Mouse (Mus musculus): ENCODE results near the gene Tcf12. TPM values are rescaled to one million over a fixed set of nuclear protein-coding genes. Genes with fewer than 3 reads are reported as not detected.

Tcf12 gene
- total RNA-seq, 2 experiments from 2014 or later: 77.3 to 81.9 TPM

DNA sequence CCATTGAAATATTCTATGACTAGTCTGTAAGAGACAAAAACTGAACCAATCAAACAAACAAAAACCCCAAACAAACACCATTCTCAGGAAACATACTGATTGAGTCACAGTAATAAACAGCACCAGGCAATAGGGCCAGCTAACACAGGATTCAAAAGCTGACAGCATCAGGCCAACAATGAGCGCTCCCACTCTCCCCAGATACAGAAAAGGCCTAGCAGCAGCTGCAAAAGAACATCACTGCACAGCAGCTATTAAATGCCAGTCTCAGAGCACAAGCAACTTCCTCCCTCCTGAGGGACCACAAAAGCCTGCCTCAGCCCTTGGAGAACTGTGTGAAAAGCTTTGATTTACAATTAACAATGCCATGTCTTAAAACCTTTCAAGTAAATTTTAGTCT, 214.3 kb downstream of the Tcf12 start:
- DNase-seq: peak; percentile 24

DNA sequence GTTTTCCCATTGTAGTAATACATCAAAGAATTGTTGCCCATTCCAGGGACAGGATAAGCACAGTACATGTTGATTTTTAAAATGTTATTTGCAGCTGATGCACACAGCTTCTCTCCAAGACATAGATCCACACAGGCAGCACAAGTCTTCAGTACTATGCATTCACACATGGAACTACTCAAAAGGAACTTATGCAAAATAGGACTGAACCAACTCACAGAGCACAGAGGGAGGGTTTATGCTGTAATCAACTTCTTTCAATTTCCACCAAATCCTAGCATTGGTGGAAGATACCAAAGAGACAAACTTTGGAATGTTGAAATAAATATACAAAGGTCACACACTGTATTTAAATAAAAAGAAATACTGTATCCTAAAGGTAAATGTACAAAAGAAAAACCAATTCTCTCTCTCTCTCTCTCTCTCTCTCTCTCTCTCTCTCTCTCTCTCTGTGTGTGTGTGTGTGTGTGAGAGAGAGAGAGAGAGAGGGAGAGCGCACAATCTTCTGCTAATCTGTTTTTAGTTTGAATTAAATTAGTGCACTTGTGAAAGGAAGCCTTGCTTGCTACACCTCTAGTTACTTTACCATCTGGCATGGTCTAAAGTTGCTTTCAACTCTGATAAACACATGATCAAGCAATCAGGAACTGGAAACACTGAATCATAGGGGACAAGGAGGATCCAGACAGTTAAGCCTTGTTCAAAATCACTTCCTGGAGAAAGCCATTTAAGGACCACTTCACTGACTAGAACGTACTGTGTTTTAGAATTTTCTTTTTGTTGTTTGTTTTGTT, 215.5 kb downstream of the Tcf12 start:
- DNase-seq: peak; percentile 7

DNA sequence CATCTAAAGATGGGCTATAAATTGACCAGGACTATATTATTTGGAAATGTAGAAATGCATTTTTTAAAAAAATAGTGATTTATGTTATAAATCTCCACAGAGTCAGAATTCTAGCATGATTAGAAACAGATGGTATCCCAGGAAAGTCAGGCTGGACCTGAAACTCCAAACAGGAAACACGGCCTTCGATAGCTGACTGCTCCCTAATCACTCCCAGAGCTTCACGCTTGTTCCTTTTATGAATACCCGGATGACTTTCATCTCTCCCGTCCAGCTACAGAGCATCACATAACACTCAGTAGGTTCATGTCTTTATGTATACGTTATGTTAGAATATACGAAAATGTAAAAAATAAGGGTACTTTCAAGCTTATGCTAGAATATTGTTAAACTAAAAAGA, 216.4 kb downstream of the Tcf12 start:
- DNase-seq: no peak

DNA sequence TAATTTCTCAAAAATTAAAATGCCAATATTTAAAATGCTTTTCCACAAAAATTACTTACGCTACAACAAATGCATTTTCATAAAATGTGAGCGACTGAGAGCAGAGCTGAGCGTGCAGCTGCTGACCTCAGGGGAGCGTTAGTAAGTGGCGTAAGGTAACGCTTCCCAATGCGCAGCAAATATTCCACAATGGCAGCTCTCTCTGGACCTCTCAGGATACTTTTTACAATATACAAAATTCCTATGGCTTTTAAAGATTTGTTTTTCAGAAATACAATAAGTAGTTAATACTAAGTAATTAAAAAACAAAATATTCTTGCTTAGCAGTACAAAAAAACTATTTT, 216.8 kb downstream of the Tcf12 start:
- no peak for DNase-seq

DNA sequence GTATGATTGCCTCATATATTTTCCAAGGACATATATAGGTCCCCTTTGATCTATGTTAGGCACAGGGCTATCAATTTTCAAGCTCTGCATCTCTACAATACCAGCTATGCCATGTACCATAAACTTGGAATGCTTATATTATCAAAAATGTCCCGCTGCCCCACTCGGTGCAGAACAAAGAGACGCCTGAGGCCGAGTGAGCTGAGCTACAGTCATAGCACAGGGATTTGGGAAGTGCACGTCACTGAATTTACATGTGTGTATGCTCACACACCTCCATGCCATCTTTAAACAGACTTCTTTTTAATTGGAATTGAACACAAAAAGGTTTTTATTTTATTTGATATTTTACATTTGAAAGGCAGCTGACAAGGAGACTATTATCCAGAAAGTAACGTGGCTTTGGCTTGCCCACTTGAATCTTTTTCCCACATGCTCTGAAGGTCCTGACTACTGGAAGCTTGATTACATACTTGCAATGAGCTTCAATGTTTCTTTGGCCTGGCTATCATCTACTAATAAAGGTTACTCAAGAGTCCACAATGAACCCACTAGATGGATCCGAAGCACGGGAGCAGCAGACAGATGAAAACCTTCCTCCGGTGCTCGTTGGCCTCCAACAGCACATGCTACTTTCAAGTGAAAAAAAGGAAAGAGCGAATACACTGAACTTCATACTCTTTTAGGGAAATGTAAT, 217.3 kb downstream of the Tcf12 start:
- DNase-seq: no peak

DNA sequence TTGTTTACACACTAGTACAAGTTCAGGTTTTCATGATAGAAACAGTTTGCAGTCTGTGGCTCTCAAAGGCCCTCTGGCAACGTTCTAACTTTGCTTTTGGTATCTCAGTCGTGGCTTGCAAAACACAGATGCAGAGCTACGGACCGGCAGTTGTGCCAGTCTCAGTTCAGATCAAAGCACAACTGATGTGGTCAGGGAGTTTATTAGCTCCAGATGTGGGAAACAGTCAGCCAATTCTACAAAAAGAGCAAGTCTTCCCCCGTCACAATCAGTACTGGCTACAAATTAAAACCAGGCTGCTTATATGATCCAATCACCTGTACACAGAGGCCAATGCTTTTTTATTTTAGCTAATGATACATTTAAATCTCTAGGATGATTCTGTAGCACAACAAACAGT, 223.2 kb downstream of the Tcf12 start:
- no peak for DNase-seq

DNA sequence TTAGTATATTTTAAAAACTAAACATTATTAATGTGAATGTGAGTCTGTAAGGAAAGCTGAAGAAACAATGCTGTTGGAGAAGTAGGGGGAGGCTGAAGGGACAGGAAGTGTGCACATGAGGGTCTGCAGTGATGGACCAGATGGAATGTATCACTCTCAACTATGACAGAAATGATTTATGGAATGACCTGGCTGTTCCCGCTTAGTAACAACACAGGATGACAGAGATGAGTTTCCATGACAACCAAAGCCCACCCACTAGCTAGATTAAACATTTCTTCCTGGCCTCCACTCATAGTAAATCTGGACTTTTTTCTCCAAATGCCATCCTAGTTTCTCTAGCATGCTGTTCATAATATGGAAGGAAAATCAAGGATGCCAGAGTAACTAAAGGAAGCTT, 231.0 kb downstream of the Tcf12 start:
- peak; percentile 10 for DNase-seq

DNA sequence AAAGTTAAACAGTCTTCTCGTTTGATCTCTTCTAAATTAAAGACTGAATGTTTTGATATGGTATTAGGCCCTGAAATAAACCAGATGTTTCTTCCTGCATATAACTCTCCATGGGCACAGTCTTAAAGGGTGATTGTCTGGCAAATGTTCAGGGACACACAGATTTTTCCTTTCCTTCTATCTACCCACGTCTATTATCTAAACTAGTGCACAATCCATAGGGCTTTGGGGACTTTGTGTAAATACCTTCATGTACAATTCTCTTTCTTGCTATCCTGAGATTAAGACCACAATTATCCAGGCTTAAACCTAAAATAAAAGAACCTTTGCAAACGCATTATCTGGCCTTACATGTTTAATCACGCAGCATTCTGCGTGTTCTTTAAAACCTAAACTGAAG, 231.7 kb downstream of the Tcf12 start:
- DNase-seq: no peak

DNA sequence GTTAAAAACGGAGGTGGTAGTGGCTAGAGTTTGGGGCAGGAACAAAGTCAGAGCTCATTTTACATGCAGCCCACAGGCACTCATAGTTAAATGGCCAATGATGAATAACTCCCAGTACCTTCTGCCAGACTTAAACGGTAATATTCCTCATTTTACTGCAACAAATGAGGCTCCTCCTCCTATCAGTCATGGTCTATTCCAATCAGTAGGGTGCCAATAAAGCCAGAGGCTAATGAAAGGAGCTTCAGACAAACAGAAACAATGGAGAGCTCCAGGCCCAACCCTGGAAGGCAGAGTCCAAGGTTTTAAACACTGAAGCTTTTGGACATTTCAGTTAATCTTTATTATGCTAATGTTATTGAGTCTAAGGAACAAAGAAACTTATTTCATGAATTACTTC, 232.3 kb downstream of the Tcf12 start:
- DNase-seq: no peak

DNA sequence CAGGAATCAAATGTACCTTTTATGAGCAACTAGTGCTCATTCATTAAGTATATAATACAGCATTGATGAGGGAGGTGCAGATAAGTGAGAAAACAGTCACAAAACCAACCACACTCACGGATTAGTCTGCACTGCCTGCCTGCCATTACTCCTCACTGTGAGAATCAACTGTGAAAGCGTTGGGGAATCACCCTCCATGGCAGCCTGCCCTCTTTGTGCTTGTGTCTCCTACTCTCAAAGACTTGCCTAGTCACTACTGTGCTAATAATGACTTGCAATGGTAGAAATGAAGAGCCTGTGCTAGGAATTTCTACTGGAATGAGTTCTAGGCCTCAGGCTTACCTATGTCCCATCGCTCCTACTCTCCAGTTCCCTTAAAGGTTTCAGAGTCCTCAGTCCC, 233.8 kb downstream of the Tcf12 start:
- no peak for DNase-seq

DNA sequence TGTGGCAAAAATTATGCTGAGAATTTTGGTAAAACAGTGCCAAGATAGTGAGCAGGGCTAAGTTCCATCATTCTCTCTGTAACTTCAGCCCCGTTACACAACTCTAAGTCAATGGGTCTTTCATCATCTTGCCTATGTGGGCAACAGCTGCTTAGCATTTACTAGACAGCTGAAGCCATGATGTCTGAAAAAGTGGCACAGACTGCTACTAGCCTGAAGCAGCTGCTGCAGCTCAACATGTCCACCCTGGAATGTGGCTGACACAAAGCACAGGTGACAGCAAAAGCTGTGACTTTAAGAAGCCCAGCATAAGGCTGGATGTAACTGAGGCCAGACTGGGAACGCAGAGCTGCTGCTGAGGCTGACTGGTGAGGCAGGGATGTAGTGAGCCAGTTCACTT, 236.9 kb downstream of the Tcf12 start:
- no peak for DNase-seq

DNA sequence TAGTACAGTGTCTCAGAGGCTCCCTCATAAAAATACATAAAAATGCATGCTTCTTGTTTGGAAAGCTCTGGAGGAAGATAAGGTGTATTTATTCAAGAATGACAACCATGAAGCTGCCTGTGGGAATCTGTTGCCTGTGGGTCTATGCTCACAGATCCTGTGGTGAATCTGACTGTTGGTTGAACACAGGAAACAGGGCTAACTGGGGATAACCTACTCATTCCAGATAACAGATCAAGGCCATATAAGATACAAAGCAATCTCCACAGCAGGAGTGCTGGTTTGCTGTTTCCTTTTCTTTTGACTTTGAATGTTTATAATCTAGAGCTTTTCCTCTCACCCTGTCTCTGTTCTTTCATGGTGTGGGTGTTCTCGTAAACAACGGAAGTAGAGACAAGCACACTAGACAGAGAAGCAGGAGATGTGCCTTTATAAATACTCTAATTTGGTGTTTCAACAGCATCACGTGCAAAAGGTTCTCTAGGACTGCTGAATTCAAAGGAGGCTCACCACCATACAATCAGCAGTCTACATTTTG, 237.6 kb downstream of the Tcf12 start:
- no peak for DNase-seq

DNA sequence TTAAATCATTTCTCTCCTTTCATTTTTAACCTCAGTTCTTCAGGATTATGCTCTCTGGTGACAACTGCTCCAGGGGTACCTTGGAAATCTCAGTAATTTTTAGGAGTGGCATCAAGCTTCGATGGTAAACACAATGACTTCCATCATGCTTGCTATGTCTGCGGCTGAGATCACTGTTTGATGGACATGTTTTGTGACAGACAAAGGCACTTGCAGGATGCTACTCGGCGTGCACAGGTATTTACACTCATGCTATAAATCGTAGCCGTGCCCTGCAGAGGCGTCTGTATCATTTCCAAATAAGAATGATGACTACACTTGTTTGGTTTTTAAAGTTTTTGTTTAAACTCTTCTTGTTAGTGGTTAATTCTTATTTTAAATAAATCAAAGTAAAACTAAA, 248.3 kb downstream of the Tcf12 start:
- DNase-seq: no peak

DNA sequence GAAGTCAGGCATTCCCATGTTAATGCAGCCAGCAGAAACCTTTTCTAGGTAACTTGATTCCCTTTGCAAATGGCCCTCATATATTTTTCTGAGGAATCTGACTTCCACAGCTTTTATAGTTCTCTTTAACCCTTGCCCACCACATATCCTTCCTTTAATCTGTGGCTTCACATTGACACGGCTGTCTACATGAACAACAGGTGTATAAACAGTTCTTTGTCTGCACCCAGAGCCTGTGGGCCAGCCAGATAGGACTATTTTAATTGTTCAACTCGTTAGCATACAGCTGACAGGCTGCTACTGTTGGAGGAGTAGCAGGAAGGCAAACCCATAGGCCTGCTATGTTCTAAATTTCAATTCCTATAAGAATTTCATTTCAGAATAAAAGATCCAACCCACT, 250.0 kb downstream of the Tcf12 start:
- no peak for DNase-seq

DNA sequence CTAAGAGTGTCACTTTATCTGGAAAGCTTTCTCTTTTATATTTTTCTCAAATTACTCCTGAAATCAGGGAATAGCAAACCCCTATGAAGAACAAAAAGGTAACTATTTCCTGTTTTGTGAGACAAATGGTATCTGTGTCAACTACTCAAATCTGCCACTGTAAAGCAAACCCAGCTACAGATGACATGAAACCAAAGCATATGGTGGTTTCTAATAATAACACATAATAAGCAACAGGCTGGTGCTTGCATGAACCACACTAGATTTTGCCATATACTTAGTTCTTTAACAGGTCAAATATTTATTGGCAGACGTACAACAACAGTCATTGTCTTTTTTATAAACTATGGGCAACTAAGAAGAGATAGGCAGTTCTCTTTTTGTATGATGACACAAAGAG, 253.7 kb downstream of the Tcf12 start:
- no peak for DNase-seq

DNA sequence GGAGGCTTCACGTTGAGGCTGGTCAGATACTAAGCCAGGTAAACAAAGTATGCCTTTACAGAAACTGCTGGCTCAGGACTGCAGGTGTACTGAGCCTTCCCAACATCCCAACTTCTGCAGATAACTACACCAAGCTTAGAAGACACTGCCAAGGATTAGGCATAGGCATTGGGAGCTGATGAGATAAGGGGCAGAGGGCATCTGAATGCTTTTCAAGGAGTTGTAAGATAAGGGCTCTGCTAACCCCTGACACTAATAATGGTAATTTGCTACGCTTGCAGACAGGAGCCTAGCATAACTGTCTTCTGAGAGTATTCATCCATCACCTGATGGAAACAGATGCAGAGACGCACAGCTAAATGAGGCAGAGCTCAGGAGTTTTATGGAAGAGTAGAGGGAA, 257.8 kb downstream of the Tcf12 start:
- no peak for DNase-seq

DNA sequence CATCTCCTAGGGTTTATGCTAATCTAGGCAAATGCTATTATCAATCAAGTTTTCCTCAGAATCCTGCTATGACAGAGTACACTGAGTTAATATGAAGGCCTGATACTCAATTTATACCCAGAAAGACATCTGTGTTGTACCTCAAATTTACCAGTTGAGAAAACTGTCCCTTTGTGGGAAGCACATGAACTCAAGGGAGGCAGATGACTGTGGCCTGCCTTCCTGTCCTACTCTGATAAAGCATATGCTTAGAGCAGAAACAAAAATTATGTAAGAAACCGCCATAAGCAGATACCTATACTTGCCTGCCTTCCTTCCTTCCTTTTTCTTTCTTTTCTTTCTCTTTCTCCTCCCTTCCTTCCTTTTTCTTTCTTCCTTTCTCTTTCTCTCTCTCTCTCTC, 261.4 kb downstream of the Tcf12 start:
- no peak for DNase-seq

DNA sequence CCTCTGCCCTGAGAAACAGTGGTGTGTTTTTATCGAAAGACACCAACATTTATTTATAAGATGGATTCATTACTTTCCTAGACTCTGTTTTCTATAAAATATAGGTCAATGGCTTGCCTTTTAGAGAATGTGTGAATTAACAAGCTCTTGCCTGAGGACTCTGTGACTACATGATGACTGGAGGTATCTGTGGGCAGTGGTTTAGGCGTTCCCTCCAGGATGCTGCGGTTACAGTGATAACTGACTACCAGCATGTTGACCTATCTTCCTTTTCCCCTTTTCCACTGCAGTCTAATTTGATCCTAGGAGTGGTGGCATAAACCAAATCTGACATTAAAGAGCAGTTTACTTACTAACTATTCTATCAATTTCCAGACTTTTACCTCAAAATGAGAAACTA, 263.3 kb downstream of the Tcf12 start:
- no peak for DNase-seq

DNA sequence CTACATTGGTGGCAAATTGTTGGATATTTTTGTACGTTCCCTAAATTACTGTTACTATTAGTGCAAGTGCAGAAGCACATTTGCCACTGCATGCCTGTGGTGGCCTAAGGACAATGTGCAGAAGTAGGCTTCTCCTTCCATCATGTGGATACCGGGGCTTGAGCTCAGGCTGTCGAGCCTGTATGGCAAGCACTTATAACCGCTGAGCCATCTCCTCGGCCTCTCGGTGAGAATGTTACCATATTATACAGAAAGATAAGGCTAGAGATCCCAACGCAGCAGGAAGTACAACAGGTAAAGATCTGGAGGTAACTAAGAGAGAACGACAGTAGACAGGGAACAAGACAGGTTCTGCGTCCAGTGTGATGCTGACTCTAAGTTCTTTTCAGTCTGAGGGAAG, 263.8 kb downstream of the Tcf12 start:
- DNase-seq: no peak

DNA sequence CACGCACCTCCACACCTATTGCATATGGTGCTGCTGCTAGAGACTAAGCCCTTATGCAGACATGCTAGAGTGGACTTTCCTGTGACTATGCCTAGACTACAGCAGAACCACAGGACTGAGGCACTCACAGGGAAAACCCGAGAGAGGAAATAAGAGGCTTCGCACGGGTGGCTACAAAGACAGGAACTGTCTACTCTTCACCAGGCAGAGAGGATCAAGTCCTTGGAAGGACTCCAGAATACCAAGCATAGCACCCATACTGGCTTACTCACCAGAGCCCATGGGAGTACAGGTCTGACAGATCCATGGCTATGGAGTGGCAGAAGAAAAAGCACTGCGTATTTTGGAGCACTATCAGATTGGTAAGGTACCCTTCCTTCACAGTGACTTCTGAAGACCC, 269.8 kb downstream of the Tcf12 start:
- DNase-seq: no peak

DNA sequence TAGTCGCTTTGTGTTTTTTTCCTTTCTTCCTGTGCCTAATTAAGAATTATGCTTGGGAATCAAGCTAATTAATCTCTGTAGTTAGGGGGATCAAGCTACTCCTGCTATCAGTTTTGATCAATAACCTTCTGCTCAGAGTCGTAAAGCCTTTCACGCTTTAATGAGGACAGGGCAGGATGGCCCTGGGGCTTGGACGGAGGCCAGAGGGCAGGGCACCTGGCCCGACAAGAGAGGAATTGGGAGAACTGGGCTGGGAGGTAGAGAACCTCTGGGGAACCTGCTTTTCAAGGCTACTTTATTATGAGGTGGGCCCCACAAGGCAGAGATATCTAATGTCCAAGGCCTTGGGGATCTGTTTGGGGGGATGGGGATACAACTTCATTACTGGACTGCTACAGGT, 274.3 kb downstream of the Tcf12 start:
- no peak for DNase-seq

DNA sequence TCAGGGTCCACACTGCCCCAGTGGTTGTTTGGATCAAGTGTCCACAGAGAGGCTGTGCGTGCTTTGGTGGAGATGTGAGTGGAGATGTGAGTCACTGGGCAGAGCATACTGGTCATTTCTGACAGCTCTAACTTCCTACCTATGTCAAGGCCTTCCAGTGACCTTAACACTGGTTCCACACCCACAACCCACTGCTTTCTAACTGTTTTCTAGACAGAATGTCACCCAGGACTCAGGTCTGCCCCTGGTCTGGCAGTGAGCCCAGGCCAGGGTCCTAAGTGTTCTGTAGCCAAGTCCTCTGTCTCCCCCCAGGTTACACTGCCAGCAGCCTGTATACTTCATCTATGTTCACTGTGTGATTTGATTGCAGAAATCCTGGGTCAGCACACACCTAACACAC, 275.3 kb downstream of the Tcf12 start:
- no peak for DNase-seq

DNA sequence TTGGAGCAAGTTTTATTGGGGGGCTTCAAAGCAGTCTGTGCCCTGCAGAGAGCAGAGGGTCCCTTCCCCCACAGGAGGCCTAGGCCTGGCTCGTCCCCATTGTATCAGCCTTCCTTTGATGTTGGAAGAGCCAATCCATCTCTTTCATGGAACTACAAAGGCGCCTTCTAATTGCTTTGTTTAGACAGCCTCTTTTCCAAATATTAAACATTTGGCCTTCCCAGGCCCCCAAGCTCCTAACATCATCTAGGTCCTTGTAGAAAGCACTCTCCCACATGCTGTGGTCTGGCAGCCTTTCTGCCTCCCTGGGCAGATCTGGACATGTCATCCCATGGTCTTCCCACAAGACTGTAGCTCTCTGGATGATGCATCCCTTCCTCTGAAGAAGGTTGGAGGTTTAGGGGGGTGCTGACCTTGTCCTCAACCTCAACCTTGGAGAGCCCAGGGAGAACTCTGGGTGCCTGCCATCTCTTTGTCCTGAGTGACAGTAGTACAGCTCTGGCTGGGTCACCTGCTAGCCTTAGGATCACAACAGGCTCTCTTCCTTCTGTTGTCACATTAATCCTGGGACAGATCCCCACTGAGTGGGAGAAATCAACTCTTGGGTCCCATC, 276.4 kb downstream of the Tcf12 start:
- DNase-seq: no peak

DNA sequence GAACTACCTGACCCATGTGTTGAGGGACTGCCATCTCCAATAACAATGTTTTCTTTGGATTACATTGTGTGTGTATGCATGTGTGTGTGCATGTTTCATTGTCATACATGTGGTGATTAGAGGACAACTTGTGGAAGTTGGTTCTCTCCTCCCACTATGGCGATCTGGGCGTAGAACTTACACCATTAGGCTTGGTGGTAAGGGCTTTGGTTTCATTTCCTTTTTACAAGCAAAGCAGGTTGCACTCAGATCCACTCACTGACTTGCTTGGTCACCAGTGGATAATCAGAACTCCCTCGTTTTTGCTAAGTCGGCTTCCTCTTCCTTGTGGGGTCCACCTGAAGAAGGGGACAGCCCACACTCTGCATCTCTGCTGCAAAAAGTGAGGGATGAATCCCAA, 277.0 kb downstream of the Tcf12 start:
- DNase-seq: no peak
